Mouse (Mus musculus) neural tube, embryonic 11.5 days (tissue): Measurements from ENCODE around the gene Rbm8a. TPM values are rescaled to one million over a fixed set of nuclear protein-coding genes. Genes with fewer than 3 reads are reported as not detected.

Experiments used
- ATAC-seq: fragments of 200-750 bp; cut with Nextera tagmentation; 2 replicates; pipeline ENCODE4 v1.8.0; 2017; ENCODE audit warnings: moderate number of reproducible peaks, mild to moderate bottlenecking, moderate TSS enrichment, moderate library complexity; ENCODE audit not compliant: insufficient read depth, low FRiP score, low TSS enrichment
- DNase-seq: peaks from one replicate; pipeline ENCODE4 v3.0.0-alpha.2; 2015; ENCODE audit warnings: low spot score
- H3K27ac ChIP-seq: fragments of 300-500 bp; sonication (generic); 2 replicates; pipeline ENCODE4 v1.5.1; 2014; ENCODE audit warnings: low read depth, mild to moderate bottlenecking, low read length
- H3K27me3 ChIP-seq: fragments of 300-500 bp; sonication (generic); 2 replicates; pipeline ENCODE4 v1.6.1; 2014; ENCODE audit warnings: mild to moderate bottlenecking, low read length, mixed read lengths; ENCODE audit not compliant: control insufficient read depth, insufficient read depth
- H3K36me3 ChIP-seq: fragments of 300-500 bp; sonication (generic); 2 replicates; pipeline ENCODE4 v1.6.1; 2014; ENCODE audit warnings: mild to moderate bottlenecking, low read length, moderate library complexity, mixed read lengths; ENCODE audit not compliant: control insufficient read depth, insufficient read depth
- H3K4me1 ChIP-seq: fragments of 300-500 bp; sonication (generic); 2 replicates; pipeline ENCODE4 v1.6.1; 2014; ENCODE audit warnings: low read length, mixed read lengths; ENCODE audit not compliant: control insufficient read depth, insufficient read depth
- H3K4me2 ChIP-seq: fragments of 300-500 bp; sonication (generic); 2 replicates; pipeline ENCODE4 v1.6.1; 2014; ENCODE audit warnings: low read depth, mild to moderate bottlenecking, moderate library complexity
- H3K4me3 ChIP-seq: fragments of 300-500 bp; sonication (generic); 2 replicates; pipeline ENCODE4 v1.5.1; 2014; ENCODE audit warnings: low read depth, low read length
- H3K9ac ChIP-seq: fragments of 300-500 bp; sonication (generic); 2 replicates; pipeline ENCODE4 v1.6.1; 2014; ENCODE audit warnings: mild to moderate bottlenecking, low read length
- H3K9me3 ChIP-seq: fragments of 300-500 bp; sonication (generic); 2 replicates; pipeline ENCODE4 v1.6.1; 2016; ENCODE audit warnings: low read length; ENCODE audit not compliant: control insufficient read depth
- WGBS: fragments of 180-500 bp; shearing (Covaris S2); extraction: QIAGEN DNeasy Blood & Tissue Kit; methylation state at CpG from one replicate; pipeline ENCODE4 v1.1.7; 2014; 5-methylcytosine and 5-hydroxymethylcytosine counted together
- polyA plus RNA-seq: library from polyadenylated mRNA; unstranded; fragments of >200 nt; fragmentation: Nextera tagmentation; extraction: Ambion mirVana; gene quantifications from 2 replicates; pipeline ENCODE4 v1.2.1, GENCODE M21; 2014

The Rbm8a gene
- polyA plus RNA-seq, 1 experiment from 2014 or later, result 188 TPM

DNA sequence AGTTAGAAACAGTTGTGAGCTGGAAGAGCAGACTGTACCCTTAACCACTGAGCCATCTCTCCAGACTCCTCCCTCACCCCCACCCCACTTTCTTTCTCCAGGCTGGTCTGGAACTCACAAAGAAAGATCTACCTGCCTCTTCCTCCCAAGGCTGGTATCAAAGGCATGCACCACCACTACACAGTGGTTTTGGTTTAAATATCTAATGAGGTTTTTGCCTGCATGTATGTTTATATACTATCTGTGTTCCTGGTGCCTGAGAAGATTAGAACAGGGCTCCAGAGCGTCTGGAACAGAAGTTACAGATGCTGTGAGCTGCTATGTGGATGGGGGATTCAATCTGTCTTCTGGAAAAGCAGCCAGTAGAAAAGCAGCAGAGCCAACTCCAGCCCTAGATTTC lies 4.3 kb downstream of the Rbm8a start:
- Histone ChIP-seq H3K27me3 (no peaks in the 10 kb centered on the region), H3K9me3 (no peaks in the 10 kb centered on the region), H3K27ac (no peak overlapping the region), H3K9ac (no peak overlapping the region), H3K36me3 (no peaks in the 10 kb centered on the region), H3K4me1 (peaks cover 12% of the 10 kb centered on the region), H3K4me2 (no peak overlapping the region), H3K4me3 (no peak overlapping the region)
- ATAC-seq, result no peak
- WGBS, result 74% methylated on average over 1 of the region's 1 CpGs
- DNase-seq, result no peak

DNA sequence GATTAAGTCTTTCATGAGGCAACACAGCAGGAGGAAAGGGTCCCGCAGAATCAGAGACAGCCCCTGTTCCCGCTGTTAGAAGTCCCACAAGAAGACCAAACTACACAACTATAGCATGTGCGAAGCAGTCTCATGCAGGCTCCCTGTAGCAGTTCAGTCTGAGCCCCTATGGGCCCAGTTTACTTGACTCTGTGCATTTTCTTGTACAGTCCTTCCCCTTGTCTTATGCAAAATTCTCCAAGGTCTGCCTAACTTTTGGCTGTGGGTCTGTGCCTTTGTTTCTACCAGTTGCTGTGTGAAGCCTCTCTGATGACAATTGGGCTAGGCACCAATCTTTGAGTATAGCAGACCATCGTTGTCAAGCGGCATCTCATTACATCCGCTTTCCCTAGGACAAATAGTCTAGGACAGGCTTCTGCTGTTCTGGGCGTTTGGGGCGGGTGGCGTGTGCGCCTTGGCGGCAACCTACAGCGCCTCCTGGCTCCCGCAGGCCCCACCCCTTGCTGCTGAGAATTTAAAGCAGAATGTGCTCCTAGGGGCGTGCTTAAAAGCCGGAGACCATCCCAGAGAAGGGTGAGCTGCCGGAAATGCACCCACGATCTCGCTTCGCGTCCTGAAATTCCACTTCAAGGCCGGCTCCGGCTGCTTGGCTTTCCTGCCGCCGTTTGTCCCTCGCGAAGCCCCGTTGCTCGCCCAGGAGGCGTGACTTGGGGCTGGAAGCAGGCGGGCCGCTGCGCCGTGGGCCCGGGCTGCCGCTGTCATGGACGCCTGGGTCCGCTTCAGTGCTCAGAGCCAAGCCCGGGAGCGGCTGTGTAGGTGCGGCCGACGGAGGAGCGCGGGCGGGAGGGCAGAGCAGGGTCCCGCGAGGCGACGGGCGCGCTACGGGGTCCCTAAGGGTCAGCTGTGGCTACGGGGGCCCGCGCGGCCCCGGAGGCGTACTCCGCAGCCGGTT lies 5.5 kb downstream of the Rbm8a start, which contains the start of the genes Pex11b and Gm42957:
Pex11b (plus strand) TSS at position 449 of the 952 bp plus-strand sequence.
Gm42957 (plus strand) TSS at position 547 of the 952 bp plus-strand sequence.
- Histone ChIP-seq H3K9me3 (no peaks in the 10 kb centered on the region), H3K27me3 (no peaks in the 10 kb centered on the region), H3K4me2 (peak within 1 kb of the TSS; percentile 70), H3K27ac (peak within 1 kb of the TSS; percentile 71), H3K4me1 (peaks cover 12% of the 10 kb centered on the region), H3K4me3 (peak within 1 kb of the TSS; percentile 90), H3K9ac (peak within 1 kb of the TSS; percentile 94), H3K36me3 (no peaks in the 10 kb centered on the region)
- ATAC-seq, result peak; percentile 82
- 2% methylated on average over 55 of the region's 60 CpGs for WGBS
- peak; percentile 86 for DNase-seq

DNA sequence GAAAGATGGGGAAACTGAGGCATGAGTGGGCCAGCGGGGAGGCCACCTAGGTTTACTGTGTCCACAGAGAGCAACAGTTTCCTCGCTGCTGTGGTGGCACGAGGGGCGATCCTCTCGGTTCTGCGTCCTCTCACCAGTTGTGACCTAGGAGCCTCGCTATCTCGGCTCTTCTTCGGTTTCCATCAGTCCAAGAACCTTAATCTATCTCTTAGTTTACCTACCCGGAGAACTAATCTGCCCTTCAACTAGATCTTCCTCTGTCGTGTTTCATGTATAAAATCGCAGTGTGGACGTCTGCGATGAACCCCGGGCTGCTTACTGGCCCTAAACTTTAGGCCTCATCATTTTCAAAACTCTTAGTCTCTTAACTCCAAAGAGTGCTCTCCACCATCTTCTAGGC lies 6.2 kb downstream of the Rbm8a start:
- DNase-seq, result no peak
- H3K4me1 ChIP-seq, result peaks cover 8% of the 10 kb centered on the region
- peak overlapping the region; percentile 70 for H3K4me2 ChIP-seq
- peak overlapping the region; percentile 90 for H3K4me3 ChIP-seq
- no peaks in the 10 kb centered on the region for H3K36me3 ChIP-seq
- no peaks in the 10 kb centered on the region for H3K27me3 ChIP-seq
- WGBS, result 12% methylated on average over 15 of the region's 15 CpGs
- ATAC-seq, result no peak; the same call in 1 of the 2 replicates
- no peaks in the 10 kb centered on the region for H3K9me3 ChIP-seq
- H3K9ac ChIP-seq, result peak overlapping the region; percentile 94
- no peak overlapping the region for H3K27ac ChIP-seq

GRCm38 (mm10) chr3:96636448-96636847 lies 6.7 kb downstream of the Rbm8a start:
- H3K9ac ChIP-seq, result no peak overlapping the region; the same call in 1 of the 2 replicates
- H3K4me1 ChIP-seq, result peaks cover 4% of the 10 kb centered on the region
- no peak for DNase-seq
- H3K27ac ChIP-seq, result no peak overlapping the region
- peak overlapping the region; percentile 90; the same call in 1 of the 2 replicates for H3K4me3 ChIP-seq
- no peak for ATAC-seq
- H3K27me3 ChIP-seq, result no peaks in the 10 kb centered on the region
- H3K36me3 ChIP-seq, result 0 out of 2 replicates have a peak, but pooled peaks cover 2% of the 10 kb centered on the region
- WGBS, result 77% methylated on average over 11 of the region's 11 CpGs
- no peaks in the 10 kb centered on the region for H3K9me3 ChIP-seq
- peak overlapping the region; percentile 70 for H3K4me2 ChIP-seq

- ATAC-seq, result no peak
- Histone ChIP-seq H3K27ac (no peak overlapping the region), H3K27me3 (no peaks in the 10 kb centered on the region), H3K9me3 (no peaks in the 10 kb centered on the region), H3K9ac (no peak overlapping the region), H3K36me3 (0 out of 2 replicates have a peak, but pooled peaks cover 4% of the 10 kb centered on the region), H3K4me2 (no peak overlapping the region), H3K4me3 (no peak overlapping the region), H3K4me1 (peaks cover 4% of the 10 kb centered on the region)
- 87% methylated on average over 1 of the region's 1 CpGs for WGBS
- DNase-seq, result peak; percentile 47
Measured at GRCm38 (mm10) chr3:96639219-96639618, 9.5 kb downstream of the Rbm8a start.

DNA sequence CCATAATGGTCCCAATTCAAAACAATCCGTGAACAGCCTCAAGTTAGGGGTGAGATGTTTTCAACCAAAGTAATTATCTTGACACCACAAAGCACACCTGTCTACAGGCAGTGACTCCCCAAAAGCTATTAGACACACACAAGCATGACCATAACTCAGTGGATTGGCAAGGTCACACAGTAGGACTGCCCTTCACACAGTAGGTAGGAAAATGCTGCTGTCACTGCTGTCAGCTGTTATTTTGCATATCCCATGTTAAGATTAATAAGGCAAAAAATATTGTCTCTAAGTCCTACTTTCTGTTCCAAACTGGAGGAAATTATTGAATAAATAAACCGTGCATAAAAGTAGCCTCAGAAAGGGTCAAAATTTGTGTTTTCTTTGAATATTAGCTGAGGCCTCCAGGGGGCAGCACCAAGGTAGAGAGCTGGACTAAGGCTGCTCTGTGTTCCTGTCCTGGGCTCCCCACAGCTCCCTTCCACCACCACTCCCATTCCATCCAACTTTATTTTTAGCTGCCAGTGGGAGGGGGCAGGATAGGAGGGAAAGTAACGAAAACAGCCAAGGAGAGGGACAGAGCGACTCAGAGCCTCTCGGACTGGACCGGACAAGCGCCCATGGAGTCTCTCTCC lies 15.4 kb downstream of the Rbm8a start, which contains the start of gene Itga10:
Itga10 (plus strand) TSS at position 567 of the 632 bp plus-strand sequence.
- Histone ChIP-seq H3K4me3 (no peak within 1 kb of the TSS), H3K9ac (no peak within 1 kb of the TSS), H3K27me3 (no peaks in the 10 kb centered on the region), H3K27ac (no peak within 1 kb of the TSS), H3K36me3 (0 out of 2 replicates have a peak, but pooled peaks cover 4% of the 10 kb centered on the region), H3K4me1 (no peaks in the 10 kb centered on the region), H3K9me3 (no peaks in the 10 kb centered on the region), H3K4me2 (no peak within 1 kb of the TSS)
- DNase-seq, result peak; percentile 51
- 69% methylated on average over 7 of the region's 7 CpGs for WGBS
- no peak for ATAC-seq

DNA sequence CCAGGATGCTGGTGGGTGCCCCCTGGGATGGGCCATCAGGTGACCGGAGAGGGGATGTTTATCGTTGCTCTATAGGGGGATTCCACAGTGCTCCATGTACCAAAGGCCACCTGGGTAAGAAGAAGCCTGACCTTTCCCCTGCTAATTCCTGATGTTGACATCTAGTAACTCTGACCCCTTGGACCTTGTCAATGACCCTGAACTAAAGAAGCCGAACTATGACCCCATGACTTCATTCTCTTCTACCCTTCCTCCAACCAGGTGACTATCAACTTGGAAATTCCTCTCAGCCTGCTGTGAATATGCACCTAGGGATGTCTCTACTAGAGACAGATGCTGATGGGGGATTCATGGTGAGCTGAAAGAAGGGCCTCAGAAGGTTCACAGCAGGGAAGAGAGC lies 17.6 kb downstream of the Rbm8a start:
- H3K36me3 ChIP-seq, result 0 out of 2 replicates have a peak, but pooled peaks cover 2% of the 10 kb centered on the region
- H3K9me3 ChIP-seq, result no peaks in the 10 kb centered on the region
- 76% methylated on average over 3 of the region's 3 CpGs for WGBS
- ATAC-seq (no peak), DNase-seq (no peak)
- no peaks in the 10 kb centered on the region for H3K27me3 ChIP-seq
- no peak overlapping the region for H3K9ac ChIP-seq
- no peak overlapping the region for H3K4me2 ChIP-seq
- no peak overlapping the region for H3K4me3 ChIP-seq
- no peak overlapping the region for H3K27ac ChIP-seq
- no peaks in the 10 kb centered on the region for H3K4me1 ChIP-seq

DNA sequence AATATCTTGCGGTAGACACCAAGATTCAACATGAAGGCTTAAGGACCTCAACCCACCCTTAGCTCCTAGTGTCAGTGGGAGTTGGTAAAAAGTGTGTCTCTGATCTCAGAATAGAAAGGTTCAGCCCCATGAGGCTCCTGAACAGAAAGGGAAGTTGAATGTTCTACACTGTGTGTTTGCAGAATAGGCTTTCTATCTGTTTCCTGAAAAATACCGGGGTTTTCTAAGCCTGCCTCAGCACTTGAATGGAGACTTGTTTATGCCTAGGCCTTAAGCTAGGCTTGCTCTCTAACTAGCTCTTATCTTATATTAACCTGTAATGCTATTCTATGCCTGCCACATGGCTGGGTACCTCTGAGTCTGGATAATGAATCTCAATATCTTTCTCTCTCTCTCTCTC lies 31.2 kb downstream of the Rbm8a start:
- WGBS, result 96% methylated on average over 2 of the region's 2 CpGs
- Histone ChIP-seq H3K9ac (no peak overlapping the region), H3K36me3 (no peaks in the 10 kb centered on the region), H3K27me3 (no peaks in the 10 kb centered on the region), H3K4me3 (no peak overlapping the region), H3K4me2 (no peak overlapping the region), H3K9me3 (no peaks in the 10 kb centered on the region), H3K4me1 (no peaks in the 10 kb centered on the region), H3K27ac (no peak overlapping the region)
- ATAC-seq, result no peak
- DNase-seq, result no peak
